Mouse (Mus musculus) C2C12 (cell line): ENCODE measurements around the gene Smim6.

ENCODE experiments used
- CEBPB ChIP-seq: IDR thresholded peaks from one replicate; pipeline ENCODE4 v1.6.1; 2011; ENCODE audit warnings: low read depth, mild to moderate bottlenecking, control low read depth, moderate library complexity
- CTCF ChIP-seq: IDR thresholded peaks from one replicate; pipeline ENCODE4 v1.5.1; 2011; ENCODE audit not compliant: control insufficient read depth, insufficient read depth, insufficient read length
- MAX ChIP-seq: IDR thresholded peaks from one replicate; pipeline ENCODE4 v1.6.1; 2011; ENCODE audit warnings: mild to moderate bottlenecking, control low read depth
- MYOD1 ChIP-seq: IDR thresholded peaks from one replicate; pipeline ENCODE4 v1.6.1; 2011; ENCODE audit warnings: low read depth; ENCODE audit not compliant: control insufficient read depth, insufficient read length
- USF1 ChIP-seq: IDR thresholded peaks from one replicate; pipeline ENCODE4 v1.6.1; 2011; ENCODE audit warnings: low read depth, mild to moderate bottlenecking, control low read depth, moderate library complexity

DNA sequence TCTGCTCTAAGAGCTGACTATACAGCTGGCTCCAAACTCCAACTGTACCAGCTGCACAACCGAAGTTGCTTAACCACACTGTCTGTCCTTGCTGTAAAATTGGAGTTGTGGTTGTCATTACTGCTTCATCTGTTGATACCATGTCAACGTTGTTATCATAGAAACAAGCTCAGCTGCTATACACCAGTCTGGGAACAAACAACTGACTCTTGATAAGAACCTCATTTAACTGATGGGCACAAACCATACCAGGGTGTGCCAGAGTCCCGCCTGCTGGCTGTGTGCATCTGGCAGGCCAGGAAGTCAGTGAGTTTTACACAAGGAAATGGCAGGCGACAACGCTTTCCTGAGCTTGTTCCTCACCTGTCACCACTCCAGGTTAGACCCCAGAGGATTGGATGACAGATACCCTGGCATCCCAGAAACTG, 669 bp upstream of the Smim6 start:
- TF ChIP-seq CTCF, result no peak
- TF ChIP-seq MAX, result no peak
- peak; percentile 17 for TF ChIP-seq MYOD1
- TF ChIP-seq CEBPB, result no peak
- no peak for TF ChIP-seq USF1
